Mouse (Mus musculus) kidney, embryonic 16.5 days (tissue): ENCODE data around the gene Kank4. TPM values are rescaled to one million over a fixed set of nuclear protein-coding genes. Genes with fewer than 3 reads are reported as not detected.

Experiments used
- ATAC-seq: fragments of 200-750 bp; cut with Nextera tagmentation; 2 replicates; pipeline ENCODE4 v1.8.0; 2017; ENCODE audit warnings: moderate TSS enrichment; ENCODE audit not compliant: low FRiP score, low TSS enrichment
- H3K27ac ChIP-seq: fragments of 300-500 bp; sonication (generic); 2 replicates; pipeline ENCODE4 v1.5.1; 2014; ENCODE audit warnings: low read length
- H3K27me3 ChIP-seq: fragments of 300-500 bp; sonication (generic); 2 replicates; pipeline ENCODE4 v1.6.1; 2014; ENCODE audit warnings: low read length, control low read depth, mixed read lengths; ENCODE audit not compliant: insufficient read depth
- H3K36me3 ChIP-seq: fragments of 300-500 bp; sonication (generic); 2 replicates; pipeline ENCODE4 v1.6.1; 2014; ENCODE audit warnings: low read length, control low read depth, mixed read lengths; ENCODE audit not compliant: insufficient read depth
- H3K4me1 ChIP-seq: fragments of 300-500 bp; sonication (generic); 2 replicates; pipeline ENCODE4 v1.6.1; 2014; ENCODE audit warnings: low read length, control low read depth, mixed read lengths; ENCODE audit not compliant: insufficient read depth
- H3K4me2 ChIP-seq: fragments of 300-500 bp; sonication (generic); replicated peaks from 2 replicates; pipeline ENCODE4 v1.6.1; 2014; ENCODE audit warnings: low read depth, low read length
- H3K4me3 ChIP-seq: fragments of 300-500 bp; sonication (generic); 2 replicates; pipeline ENCODE4 v1.5.1; 2014; ENCODE audit warnings: mild to moderate bottlenecking, low read length
- H3K9ac ChIP-seq: fragments of 300-500 bp; sonication (generic); replicated peaks from 2 replicates; pipeline ENCODE4 v1.6.1; 2014; ENCODE audit warnings: low read length
- H3K9me3 ChIP-seq: fragments of 300-500 bp; sonication (generic); 2 replicates; pipeline ENCODE4 v1.6.1; 2016; ENCODE audit warnings: low read length, control low read depth
- WGBS: fragments of 180-500 bp; shearing (Covaris S2); extraction: QIAGEN DNeasy Blood & Tissue Kit; methylation state at CpG from one replicate; pipeline ENCODE4 v1.1.7; 2014; 5-methylcytosine and 5-hydroxymethylcytosine counted together
- polyA plus RNA-seq: library from polyadenylated mRNA; unstranded; fragments of >200 nt; fragmentation: Nextera tagmentation; extraction: Ambion mirVana; gene quantifications from 2 replicates; pipeline ENCODE4 v1.2.1, GENCODE M21; 2015

The Kank4 gene
- polyA plus RNA-seq, 1 experiment from 2014 or later, result 2.6 TPM

DNA sequence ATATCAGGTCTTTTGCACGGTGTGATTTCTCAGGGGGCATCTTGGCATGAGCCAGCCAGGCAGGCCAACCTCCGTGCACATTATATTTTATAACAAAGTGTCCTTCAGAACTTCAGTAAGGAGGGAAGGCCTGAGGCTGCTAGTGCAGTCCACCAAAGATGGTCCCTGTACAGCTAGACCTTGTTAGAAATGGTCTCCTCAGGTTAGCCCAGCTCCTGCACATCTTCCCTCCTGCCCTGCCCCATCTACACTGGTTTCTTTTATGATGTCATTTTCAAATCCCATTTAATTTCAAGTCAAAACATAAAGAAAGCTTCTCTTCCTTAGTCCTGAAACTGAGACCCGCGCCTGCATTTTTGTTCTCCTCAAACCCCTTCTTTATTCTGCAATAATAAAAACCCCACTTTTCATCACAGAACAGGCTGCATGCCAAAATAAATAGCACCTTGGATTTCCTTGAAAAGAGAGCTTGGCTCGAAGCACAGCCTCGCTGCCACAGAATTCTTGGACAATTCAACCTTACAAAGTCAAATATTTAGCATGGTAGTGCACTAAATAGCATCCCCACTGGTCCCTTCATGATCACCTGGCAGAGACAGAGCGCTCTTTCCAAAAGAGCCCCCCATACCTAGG, 28.1 kb downstream of the Kank4 start:
- Histone ChIP-seq H3K4me3 (peak overlapping the region; percentile 29), H3K27me3 (no peaks in the 10 kb centered on the region), H3K9ac (no peak overlapping the region), H3K27ac (peak overlapping the region; percentile 33; the same call in 1 of the 2 replicates), H3K9me3 (no peaks in the 10 kb centered on the region), H3K36me3 (no peaks in the 10 kb centered on the region), H3K4me1 (peaks cover 18% of the 10 kb centered on the region), H3K4me2 (peak overlapping the region; percentile 53)
- WGBS, result 69% methylated on average over 7 of the region's 7 CpGs
- ATAC-seq, result peak; percentile 25; the same call in 1 of the 2 replicates

GRCm38 (mm10) chr4:98786281-98786680, 31.1 kb downstream of the Kank4 start:
- Histone ChIP-seq H3K27me3 (no peaks in the 10 kb centered on the region), H3K9ac (no peak overlapping the region), H3K27ac (no peak overlapping the region), H3K36me3 (peaks cover 4% of the 10 kb centered on the region; the same call in 1 of the 2 replicates), H3K4me3 (no peak overlapping the region), H3K4me2 (no peak overlapping the region), H3K9me3 (no peaks in the 10 kb centered on the region), H3K4me1 (peaks cover 18% of the 10 kb centered on the region)
- WGBS, result 38% methylated on average over 3 of the region's 3 CpGs
- ATAC-seq, result no peak

GRCm38 (mm10) chr4:98785851-98786250, 31.5 kb downstream of the Kank4 start:
- Histone ChIP-seq H3K27ac (no peak overlapping the region), H3K4me1 (peaks cover 18% of the 10 kb centered on the region)
- ATAC-seq, result no peak

GRCm38 (mm10) chr4:98778219-98778618, 39.1 kb downstream of the Kank4 start:
- Histone ChIP-seq H3K4me1 (peaks cover 4% of the 10 kb centered on the region; the same call in 1 of the 2 replicates), H3K9ac (peak overlapping the region; percentile 14; the same call in 1 of the 2 replicates), H3K4me2 (0 out of 2 replicates have a peak overlapping the region, but pooled peaks have one; percentile 16), H3K27ac (no peak overlapping the region), H3K9me3 (no peaks in the 10 kb centered on the region), H3K27me3 (no peaks in the 10 kb centered on the region), H3K36me3 (no peaks in the 10 kb centered on the region; the same call in 1 of the 2 replicates), H3K4me3 (no peak overlapping the region)
- ATAC-seq, result peak; percentile 39; the same call in 1 of the 2 replicates
- 19% methylated on average over 16 of the region's 16 CpGs for WGBS

More at GRCm38 (mm10) chr4:98785851-98786250, 31.5 kb downstream of the Kank4 start:
- no peaks in the 10 kb centered on the region for H3K9me3 ChIP-seq
- H3K9ac ChIP-seq, result no peak overlapping the region
- no peaks in the 10 kb centered on the region for H3K27me3 ChIP-seq
- no peak overlapping the region for H3K4me3 ChIP-seq
- H3K36me3 ChIP-seq, result peaks cover 4% of the 10 kb centered on the region; the same call in 1 of the 2 replicates
- no peak overlapping the region for H3K4me2 ChIP-seq
- WGBS, result 46% methylated on average over 5 of the region's 8 CpGs

DNA sequence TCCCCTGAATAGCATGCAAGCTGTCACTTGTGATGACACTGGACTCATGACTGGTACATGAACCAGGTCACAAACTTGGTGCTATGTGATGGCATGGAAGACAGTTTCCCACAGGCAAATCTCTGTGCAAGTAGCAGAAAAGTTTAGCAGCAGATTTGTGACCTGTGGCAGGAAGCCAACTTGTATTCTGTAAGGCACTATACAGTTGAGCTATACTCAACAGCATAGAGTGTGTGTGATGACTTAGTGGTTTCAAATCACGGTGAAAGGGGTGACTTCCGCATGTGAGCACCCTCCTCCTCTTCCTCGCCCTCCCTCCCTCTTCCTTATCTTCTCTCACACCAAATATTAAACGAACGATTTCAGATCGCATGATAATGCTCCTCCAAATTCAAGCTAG, 39.9 kb downstream of the Kank4 start:
- ATAC-seq, result no peak
- no peak overlapping the region for H3K27ac ChIP-seq
- no peaks in the 10 kb centered on the region for H3K27me3 ChIP-seq
- no peak overlapping the region for H3K4me3 ChIP-seq
- WGBS, result 66% methylated on average over 6 of the region's 6 CpGs
- H3K36me3 ChIP-seq, result no peaks in the 10 kb centered on the region; the same call in 1 of the 2 replicates
- no peak overlapping the region for H3K9ac ChIP-seq
- no peaks in the 10 kb centered on the region for H3K9me3 ChIP-seq
- H3K4me1 ChIP-seq, result peaks cover 4% of the 10 kb centered on the region; the same call in 1 of the 2 replicates
- no peak overlapping the region for H3K4me2 ChIP-seq

DNA sequence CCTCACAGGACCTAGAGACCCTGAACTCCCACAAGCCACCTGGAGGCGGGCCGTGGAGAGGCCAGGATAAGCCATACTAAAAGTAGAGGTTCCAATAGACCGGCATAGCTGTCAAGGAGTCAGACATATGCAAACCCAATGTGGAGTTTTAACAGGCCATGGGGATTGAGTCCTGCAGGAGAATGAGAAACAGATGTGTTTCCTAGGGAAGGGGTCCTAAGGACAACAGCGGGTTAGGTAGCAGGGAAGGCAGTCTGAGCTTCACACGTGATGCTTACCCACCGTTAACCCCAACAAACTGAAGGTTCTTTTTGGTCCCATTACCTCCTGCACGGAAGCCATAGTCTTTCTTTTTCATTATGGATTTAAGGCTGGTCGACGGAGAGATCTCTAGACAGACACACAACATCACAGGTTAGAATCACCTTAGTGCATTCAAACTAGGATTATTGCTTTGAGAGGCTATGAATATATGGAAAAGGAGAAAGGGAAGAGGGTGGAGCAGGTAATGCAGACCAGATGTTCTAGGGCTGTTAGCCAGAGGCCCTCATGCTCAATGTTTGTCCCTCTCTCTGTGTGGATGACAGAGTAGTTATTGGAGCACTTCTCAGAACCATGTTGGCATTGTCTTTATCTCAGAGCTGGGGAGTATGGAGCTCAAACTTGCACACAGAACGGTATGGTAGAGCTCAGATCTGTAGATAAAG, 40.5 kb downstream of the Kank4 start:
- 82% methylated on average over 10 of the region's 10 CpGs for WGBS
- no peak overlapping the region for H3K4me2 ChIP-seq
- no peak overlapping the region for H3K9ac ChIP-seq
- H3K4me1 ChIP-seq, result peaks cover 4% of the 10 kb centered on the region; the same call in 1 of the 2 replicates
- H3K9me3 ChIP-seq, result no peaks in the 10 kb centered on the region
- ATAC-seq, result no peak
- H3K27me3 ChIP-seq, result no peaks in the 10 kb centered on the region
- H3K27ac ChIP-seq, result no peak overlapping the region
- H3K4me3 ChIP-seq, result no peak overlapping the region
- peaks cover under 1% of the 10 kb centered on the region; the same call in 1 of the 2 replicates for H3K36me3 ChIP-seq

GRCm38 (mm10) chr4:98773785-98774184, 43.6 kb downstream of the Kank4 start:
- Histone ChIP-seq H3K4me1 (0 out of 2 replicates have a peak, but pooled peaks cover 4% of the 10 kb centered on the region), H3K9ac (no peak overlapping the region)

DNA sequence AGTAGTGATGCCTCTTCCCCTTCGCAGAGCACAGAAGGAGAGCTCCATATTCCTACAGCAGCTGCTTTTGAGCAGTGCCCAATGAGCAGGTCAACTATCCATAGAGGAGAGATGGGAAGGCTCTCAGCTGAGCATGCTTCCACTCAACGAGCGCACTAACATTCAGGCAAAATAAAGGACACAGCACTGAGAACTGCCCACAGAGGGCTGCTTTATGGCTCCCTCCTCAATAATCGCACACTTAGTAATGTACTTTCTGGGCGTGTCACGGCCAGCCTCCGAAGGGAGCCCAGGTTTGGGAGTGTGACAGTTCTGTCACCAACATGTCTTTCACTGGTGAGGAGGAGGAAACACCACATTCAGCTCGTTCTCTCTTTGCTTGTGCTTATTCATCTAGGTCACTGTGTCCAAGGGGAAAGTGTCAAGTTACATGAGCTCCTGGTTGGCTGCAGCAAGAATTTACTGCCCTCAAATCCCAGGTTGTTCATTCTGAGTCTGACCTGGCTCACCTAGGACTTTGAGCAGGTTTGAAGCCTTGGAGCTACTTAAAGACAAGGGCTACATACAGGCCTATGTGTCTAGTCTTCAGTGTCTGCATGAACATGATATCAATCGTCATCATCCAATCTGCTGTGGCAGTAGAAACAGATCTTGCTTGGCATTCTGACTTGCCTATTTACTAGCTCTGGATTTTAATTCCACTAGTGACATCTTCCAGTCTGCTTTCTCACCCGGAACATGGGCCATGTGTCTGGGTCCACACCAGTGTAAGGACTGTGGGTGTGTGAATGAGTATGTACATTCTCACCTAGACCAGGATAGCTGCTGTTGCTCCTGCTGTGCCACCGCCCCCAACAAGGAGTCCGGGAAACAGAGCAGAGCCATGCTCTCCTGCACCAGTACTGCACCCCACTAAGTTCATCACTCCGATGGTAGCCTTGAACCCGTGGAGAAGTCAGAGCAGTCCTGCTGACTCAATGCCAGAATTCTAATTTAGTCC, 49.9 kb downstream of the Kank4 start:
- ATAC-seq, result peak; percentile 67; the same call in 1 of the 2 replicates
- Histone ChIP-seq H3K4me1 (peaks cover 12% of the 10 kb centered on the region; the same call in 1 of the 2 replicates), H3K4me2 (no peak overlapping the region), H3K27me3 (no peaks in the 10 kb centered on the region), H3K4me3 (no peak overlapping the region), H3K9ac (no peak overlapping the region), H3K27ac (peak overlapping the region; percentile 37; the same call in 1 of the 2 replicates), H3K9me3 (no peaks in the 10 kb centered on the region; the same call in 1 of the 2 replicates), H3K36me3 (peaks cover 32% of the 10 kb centered on the region)
- 48% methylated on average over 14 of the region's 14 CpGs for WGBS

More at GRCm38 (mm10) chr4:98773785-98774184, 43.6 kb downstream of the Kank4 start:
- WGBS, result 91% methylated on average over 5 of the region's 5 CpGs
- ATAC-seq, result no peak
- no peaks in the 10 kb centered on the region for H3K27me3 ChIP-seq
- H3K36me3 ChIP-seq, result peaks cover 11% of the 10 kb centered on the region; the same call in 1 of the 2 replicates
- no peaks in the 10 kb centered on the region for H3K9me3 ChIP-seq
- no peak overlapping the region for H3K27ac ChIP-seq
- no peak overlapping the region for H3K4me2 ChIP-seq
- no peak overlapping the region for H3K4me3 ChIP-seq
